Mouse (Mus musculus) Patski (cell line): ENCODE results near the gene Sbk2. TPM values are rescaled to one million over a fixed set of nuclear protein-coding genes. Genes with fewer than 3 reads are reported as not detected.
A peak's percentile ranks its signal among the peaks of the same experiment; 100 is the strongest.
"Not testable (repeated sequence)": the region's sequence is repeated elsewhere in the genome, so short reads cannot be mapped to it uniquely, and the experiment has no call there.

Experiments
- ATAC-seq: fragments of 100-300 bp; one replicate; pipeline ENCODE4 v1.8.0; 2021
- CTCF ChIA-PET: fragments of 350-600 bp; sonication (Branson Sonifier 250); formaldehyde crosslinking; loops from one replicate; lab custom pipeline; 2022; ENCODE audit warnings: inconsistent platforms; lab: Charles Lee
- POLR2A ChIA-PET: fragments of 350-600 bp; sonication (Branson Sonifier 250); formaldehyde crosslinking; loops from one replicate; lab custom pipeline; 2022; ENCODE audit warnings: antibody characterized with exemption, inconsistent platforms; lab: Charles Lee
- DNase-seq: peaks from one replicate; pipeline ENCODE4 v3.0.0-alpha.2; 2011; ENCODE audit warnings: low read depth, low spot score
- H3K27me3 ChIP-seq: fragments of 371-371 bp; one replicate; pipeline ENCODE4 v1.5.1; 2021
- CTCF ChIP-seq: fragments of 100-300 bp; IDR thresholded peaks from one replicate; pipeline ENCODE4 v1.5.1; 2021
- in situ Hi-C: fragments of 300-500 bp; cut with MboI; formaldehyde crosslinking; loops from 3 replicates; pipeline ENCODE4 v1.11.1; 2018; ENCODE audit warnings: low pct_unique_long_range_greater_than_20kb, mixed read lengths
- polyA plus RNA-seq: library from polyadenylated mRNA; unstranded; gene quantifications from one replicate; pipeline ENCODE4 v1.2.3, GENCODE M21; 2021

The Sbk2 gene
- polyA plus RNA-seq: 1.8 TPM

- peaks cover 2% of the 10 kb centered on the region for H3K27me3 ChIP-seq
- DNase-seq: no peak
- peak; percentile 87 for TF ChIP-seq CTCF
- in situ Hi-C loops: no loop called here
- ATAC-seq: peak; percentile 85
- CTCF ChIA-PET: interaction anchor here (0.6 to 1.8 kb wide), 10 partner anchors 9 to 152 kb away, joined by 3 to 12 read pairs (median 4); partner anchors contain the start of gene Ube2s
- POLR2A ChIA-PET: no interaction called here
These were observed at the start of gene Sbk2 for GRCm38 (mm10) chr7:4964272-4964671. Gene Sbk2 (minus strand): TSS chr7:4964406.

- in situ Hi-C loops: no loop called here
- POLR2A ChIA-PET: interaction anchor here (1.1 kb wide), 1 partner anchor 47 kb away, joined by 3 read pairs; no protein-coding TSS in a partner anchor
- CTCF ChIA-PET: interaction anchor here (1.0 to 1.9 kb wide), 4 partner anchors 12 to 69 kb away, joined by 3 to 5 read pairs (median 4); no protein-coding TSS in a partner anchor
- DNase-seq: no peak
- no peak for TF ChIP-seq CTCF
- no peaks in the 10 kb centered on the region for H3K27me3 ChIP-seq
- ATAC-seq: no peak
These were observed 48.7 kb upstream of the Sbk2 start for GRCm38 (mm10) chr7:5012681-5013513.

GRCm38 (mm10) chr7:5008229-5008628, 44.0 kb upstream of the Sbk2 start:
- in situ Hi-C loops: no loop called here
- TF ChIP-seq CTCF: no peak

GRCm38 (mm10) chr7:5002876-5003275, 38.7 kb upstream of the Sbk2 start:
- ATAC-seq, DNase-seq, H3K27me3 ChIP-seq, POLR2A ChIA-PET, in situ Hi-C loops, CTCF ChIA-PET: not testable (repeated sequence)

More at GRCm38 (mm10) chr7:5008229-5008628, 44.0 kb upstream of the Sbk2 start:
- no peak for ATAC-seq
- ChIA-PET POLR2A (no interaction called here), CTCF (interaction anchor here (1.3 kb wide), 1 partner anchor 8 kb away, joined by 6 read pairs; no protein-coding TSS in a partner anchor)
- DNase-seq: no peak
- H3K27me3 ChIP-seq: no peaks in the 10 kb centered on the region

GRCm38 (mm10) chr7:4999876-5000275, 35.7 kb upstream of the Sbk2 start:
- no peaks in the 10 kb centered on the region for H3K27me3 ChIP-seq
- CTCF ChIA-PET: interaction anchor here (1.0 to 1.7 kb wide), 6 partner anchors 9 to 61 kb away, joined by 3 to 6 read pairs (median 4); partner anchors contain the start of genes Fiz1 and Zfp524
- POLR2A ChIA-PET: no interaction called here
- ATAC-seq (no peak), DNase-seq (no peak)
- no peak for TF ChIP-seq CTCF
- in situ Hi-C loops: no loop called here

- in situ Hi-C loops: no loop called here
- ATAC-seq (peak; percentile 41), DNase-seq (no peak)
- ChIA-PET POLR2A (interaction anchor here (0.6 to 1.5 kb wide), 4 partner anchors 18 to 88 kb away, joined by 3 to 5 read pairs (median 4); partner anchors contain the start of genes Fiz1, Gm44973 and Zfp580), CTCF (interaction anchor here (0.8 to 1.5 kb wide), 5 partner anchors 10 to 63 kb away, joined by 3 to 7 read pairs (median 4); partner anchors contain the start of genes Fiz1, Zfp524 and Zfp580)
- no peak for TF ChIP-seq CTCF
- no peaks in the 10 kb centered on the region for H3K27me3 ChIP-seq
These were observed 32.7 kb upstream of the Sbk2 start for GRCm38 (mm10) chr7:4996934-4997333.

DNA sequence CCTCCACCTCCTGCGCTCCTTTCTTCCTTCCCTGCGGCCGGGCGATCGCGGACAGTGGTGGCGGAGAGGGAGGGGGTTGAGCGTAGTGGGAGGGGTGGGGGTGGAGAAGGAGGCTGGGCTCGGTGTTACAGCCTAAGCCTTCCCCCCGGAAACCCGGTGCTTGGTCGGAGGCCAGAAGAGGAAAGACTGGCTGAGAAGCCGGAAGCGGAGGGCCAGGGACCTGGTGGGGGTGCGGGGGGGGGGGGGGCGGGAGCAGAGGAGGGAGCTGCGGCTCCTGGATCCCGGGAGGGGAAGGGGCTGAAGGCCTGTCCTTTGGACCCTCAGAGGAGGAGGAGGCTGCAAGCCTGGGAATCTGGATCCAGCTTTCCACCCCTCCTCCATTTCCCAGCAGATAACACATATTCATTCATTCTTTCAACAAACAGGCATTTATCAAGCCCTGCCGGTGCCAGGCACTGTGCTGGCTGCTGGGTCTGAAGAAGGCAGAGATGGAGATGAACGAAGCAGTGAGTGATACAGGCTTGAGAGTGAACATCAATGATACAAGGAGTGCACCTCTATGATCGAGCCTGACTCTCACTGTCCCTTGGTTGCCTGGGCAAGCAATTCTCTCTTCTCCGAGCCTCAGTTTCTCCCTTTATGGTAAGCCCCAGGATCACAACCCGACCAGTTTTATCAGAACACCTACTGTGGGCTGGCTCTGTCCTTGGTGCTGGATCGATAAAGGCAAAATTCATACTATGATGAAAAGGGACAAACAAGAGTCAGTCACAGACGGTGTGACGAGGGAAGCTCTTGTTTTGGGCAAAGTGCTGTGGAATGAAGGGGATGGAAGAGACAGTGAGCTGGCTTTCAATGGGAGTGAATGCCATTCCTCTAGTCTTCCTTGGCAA, 32.0 kb upstream of the Sbk2 start, which contains the start of gene Zfp579:
TSS of gene Zfp579 (minus strand) at position 156 of the 893 bp plus-strand sequence.
- in situ Hi-C loops: no loop called here
- TF ChIP-seq CTCF: no peak
- ChIA-PET POLR2A (interaction anchor here (0.6 to 1.5 kb wide), 5 partner anchors 19 to 202 kb away, joined by 3 to 5 read pairs (median 4); partner anchors contain the start of genes Fiz1, Gm44973 and Zfp580), CTCF (interaction anchor here (0.9 to 1.5 kb wide), 5 partner anchors 10 to 64 kb away, joined by 3 to 7 read pairs (median 4); partner anchors contain the start of gene Zfp580)
- ATAC-seq (peak; percentile 53), DNase-seq (peak; percentile 61)
- no peaks in the 10 kb centered on the region for H3K27me3 ChIP-seq

DNA sequence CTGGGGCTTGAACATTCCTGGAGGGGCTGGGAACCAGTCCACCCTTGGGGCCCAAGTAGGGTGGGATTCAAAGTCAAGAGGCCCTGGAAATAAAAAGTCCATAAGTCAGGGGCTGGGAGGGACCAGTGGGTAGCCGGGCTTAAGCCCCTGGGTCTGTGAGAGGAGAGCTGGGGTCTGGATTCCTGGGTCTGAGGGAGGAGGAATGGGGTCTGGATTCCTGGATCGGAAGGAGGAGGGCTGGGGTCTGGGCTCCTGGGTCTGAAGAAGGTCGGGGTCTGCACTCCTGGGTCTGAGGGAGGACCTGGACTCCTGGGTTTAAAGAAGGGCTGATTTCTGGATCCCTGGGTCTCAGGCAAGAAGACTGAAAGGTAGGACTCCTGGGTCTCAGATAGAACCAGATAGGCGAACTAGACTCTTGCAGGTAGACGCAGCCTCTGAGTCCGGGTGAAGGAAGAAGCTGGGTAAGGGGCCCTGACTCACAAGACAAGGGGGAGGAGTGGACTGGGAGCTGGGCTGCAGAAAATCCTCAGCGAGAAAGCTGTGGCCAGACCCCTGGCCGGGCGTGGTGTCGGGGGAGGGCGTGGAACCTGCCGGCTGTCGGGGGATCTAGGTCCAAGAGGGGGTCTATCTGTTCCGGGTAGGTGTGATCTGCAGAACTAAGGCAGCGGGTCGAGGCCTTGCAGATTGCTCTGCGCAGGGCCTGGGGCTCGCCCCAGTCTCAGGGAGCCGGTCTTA, 31.2 kb upstream of the Sbk2 start:
- no peak for ATAC-seq
- no peak for TF ChIP-seq CTCF
- POLR2A ChIA-PET: no interaction called here
- no peak for DNase-seq
- CTCF ChIA-PET: interaction anchor here (0.9 kb wide), 1 partner anchor 56 kb away, joined by 3 read pairs; the partner anchor contains the start of gene Zfp580
- in situ Hi-C loops: no loop called here
- H3K27me3 ChIP-seq: no peaks in the 10 kb centered on the region

DNA sequence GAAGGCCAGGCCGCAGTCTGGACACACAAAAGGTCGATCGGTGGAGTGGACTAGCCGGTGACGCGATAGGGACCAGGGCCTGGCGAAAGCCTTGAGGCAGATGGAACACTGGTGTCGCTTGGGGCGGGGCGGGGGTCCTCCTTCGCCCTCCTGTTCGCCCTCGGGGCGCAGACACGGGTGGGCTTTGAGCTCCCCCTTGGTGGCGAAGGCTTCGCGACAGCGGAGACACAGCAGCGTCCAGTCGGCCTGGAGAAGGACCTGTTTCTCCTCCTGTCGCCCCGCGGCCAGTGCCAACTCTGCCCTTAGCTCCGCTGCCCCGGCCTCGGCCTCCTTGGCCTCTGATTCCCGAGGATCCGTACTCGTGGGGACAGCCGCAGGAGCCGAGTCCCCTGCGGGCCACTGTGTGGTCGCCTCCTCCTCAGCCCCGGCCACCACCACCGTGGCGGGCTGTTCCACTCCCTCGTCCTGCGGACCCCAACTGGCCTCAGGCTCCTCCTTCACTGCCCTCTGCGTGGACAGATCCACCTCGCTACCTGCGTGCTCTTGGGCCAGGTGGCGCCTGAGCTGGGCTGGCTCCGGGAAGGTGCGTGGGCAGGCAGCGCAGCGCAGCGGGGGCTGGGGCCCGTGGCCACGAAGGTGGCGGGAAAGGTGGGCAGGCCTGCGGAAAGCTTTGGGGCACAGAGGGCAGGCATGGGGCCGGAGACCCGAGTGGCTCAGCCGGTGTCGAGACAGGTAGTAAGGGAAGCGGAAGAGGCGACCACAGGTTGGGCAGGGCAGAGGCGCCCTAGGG, 30.0 kb upstream of the Sbk2 start:
- TF ChIP-seq CTCF: no peak
- no peak for DNase-seq
- CTCF ChIA-PET: no interaction called here
- POLR2A ChIA-PET: no interaction called here
- in situ Hi-C loops: no loop called here
- no peak for ATAC-seq
- no peaks in the 10 kb centered on the region for H3K27me3 ChIP-seq
